Mouse (Mus musculus) hematopoietic multipotent progenitor cell, adult 10-12 weeks (in vitro differentiated cells): ENCODE data around the gene Spink8. TPM values are rescaled to one million over a fixed set of nuclear protein-coding genes. Genes with fewer than 3 reads are reported as not detected.

Source experiments
- polyA plus RNA-seq: library from polyadenylated mRNA; stranded (reverse); fragments of >175 nt; gene quantifications from 2 replicates; pipeline ENCODE4 v1.2.3, GENCODE M21; 2012; ENCODE audit warnings: low replicate concordance

Spink8 gene
- polyA plus RNA-seq: not detected in 2 replicates

DNA sequence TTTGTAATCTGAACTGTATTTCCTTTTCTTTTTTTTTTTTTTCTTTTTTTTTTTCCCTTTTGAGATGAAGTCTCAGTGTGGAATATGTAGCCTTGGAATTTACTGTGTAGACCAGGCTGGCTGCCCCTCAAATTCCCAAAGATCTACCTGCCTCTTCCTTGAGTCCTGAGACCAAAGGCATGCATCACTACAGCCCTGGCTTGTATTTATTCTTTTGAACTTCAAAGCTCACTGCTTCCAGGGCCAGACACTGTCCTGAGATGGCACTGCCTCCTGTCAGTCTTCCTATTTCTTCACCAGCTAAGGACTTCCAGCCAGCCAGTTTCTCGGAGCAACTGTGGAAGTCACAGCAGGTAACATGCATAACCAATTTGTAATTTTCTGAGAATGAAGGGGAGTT lies at the start of gene Spink8:
TSS of gene Spink8 (plus strand) at position 301 of the 400 bp plus-strand sequence.

DNA sequence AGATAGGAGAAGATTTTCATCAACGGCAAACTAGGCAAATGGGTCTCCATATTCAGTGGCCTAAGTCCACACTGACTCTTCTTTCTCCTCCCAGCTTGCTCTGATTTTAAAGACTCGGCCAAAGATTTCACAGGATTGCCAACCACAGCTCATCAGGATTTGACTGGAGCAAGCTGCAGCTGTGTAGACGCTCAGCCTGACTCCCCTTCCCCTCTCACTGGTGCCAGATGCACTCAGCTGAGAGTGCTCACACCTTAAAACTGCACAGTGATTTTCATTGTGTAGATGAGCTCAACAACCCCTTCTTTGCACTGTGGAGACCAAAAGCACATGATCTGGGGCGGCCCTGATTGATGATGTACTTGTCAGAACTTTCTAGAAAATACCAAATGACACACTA lies 21.5 kb upstream of the Spink8 start, which contains the start of gene Fbxw27:
TSS of gene Fbxw27 (minus strand) at position 101 of the 400 bp plus-strand sequence.

DNA sequence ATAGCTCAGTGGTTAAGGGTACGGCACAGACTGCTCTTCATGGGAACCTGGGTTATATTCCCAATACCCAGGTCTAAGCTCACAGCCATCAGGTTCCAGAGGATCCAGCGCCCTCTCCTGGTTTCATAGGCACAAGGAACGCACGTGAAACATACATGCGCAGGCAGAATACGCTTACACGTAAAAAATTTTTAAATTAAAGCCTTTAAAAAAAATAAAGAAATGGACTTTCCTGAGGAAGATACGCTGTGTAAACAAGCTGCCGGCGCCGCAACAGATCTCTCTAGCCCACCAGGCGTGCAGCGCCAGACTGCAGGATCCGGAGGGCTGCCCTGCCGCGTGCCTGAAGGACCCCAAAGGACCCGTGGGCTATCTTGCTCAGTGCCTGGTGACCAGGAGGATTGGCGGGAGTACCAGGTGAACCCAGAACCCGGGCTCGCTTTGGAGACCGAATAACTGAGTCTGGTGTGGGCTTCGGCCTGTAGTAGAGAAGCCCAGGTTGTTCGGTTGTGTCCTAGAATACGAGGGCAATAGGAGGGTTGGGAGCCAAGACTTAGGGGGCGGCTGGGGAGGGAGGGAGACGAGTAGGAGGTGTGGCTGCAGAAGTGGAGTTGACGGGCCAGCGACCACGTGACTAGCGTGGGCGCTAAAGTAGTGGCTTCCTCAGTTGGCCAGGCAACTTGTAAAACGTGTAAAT lies 20.5 kb downstream of the Spink8 start, which contains the start of gene Nme6:
TSS of gene Nme6 (plus strand) at position 359 of the 697 bp plus-strand sequence.

DNA sequence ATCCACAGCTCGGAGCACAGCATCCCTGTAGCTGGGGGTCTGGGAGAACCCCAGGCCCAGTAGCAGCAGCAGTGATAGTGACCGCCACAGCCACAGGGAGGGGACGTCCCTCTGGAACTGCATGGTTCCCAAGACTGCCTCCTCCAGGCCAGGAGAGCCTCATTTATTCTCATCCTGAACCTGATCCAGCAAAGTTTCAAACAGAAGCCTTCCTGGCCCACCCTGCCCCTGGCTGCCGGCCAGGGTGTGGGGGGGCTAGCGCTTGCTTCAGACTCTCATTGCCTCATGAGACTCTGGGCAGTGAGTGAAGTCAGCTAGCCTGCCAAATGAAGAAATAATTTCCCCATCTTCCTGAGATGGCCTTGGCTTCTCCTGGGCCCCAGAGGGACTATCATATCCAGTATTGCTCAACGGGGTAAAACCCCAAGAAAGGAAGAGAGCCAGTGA lies 37.3 kb downstream of the Spink8 start, which contains the start of gene Camp:
TSS of gene Camp (minus strand) at position 306 of the 447 bp plus-strand sequence.

DNA sequence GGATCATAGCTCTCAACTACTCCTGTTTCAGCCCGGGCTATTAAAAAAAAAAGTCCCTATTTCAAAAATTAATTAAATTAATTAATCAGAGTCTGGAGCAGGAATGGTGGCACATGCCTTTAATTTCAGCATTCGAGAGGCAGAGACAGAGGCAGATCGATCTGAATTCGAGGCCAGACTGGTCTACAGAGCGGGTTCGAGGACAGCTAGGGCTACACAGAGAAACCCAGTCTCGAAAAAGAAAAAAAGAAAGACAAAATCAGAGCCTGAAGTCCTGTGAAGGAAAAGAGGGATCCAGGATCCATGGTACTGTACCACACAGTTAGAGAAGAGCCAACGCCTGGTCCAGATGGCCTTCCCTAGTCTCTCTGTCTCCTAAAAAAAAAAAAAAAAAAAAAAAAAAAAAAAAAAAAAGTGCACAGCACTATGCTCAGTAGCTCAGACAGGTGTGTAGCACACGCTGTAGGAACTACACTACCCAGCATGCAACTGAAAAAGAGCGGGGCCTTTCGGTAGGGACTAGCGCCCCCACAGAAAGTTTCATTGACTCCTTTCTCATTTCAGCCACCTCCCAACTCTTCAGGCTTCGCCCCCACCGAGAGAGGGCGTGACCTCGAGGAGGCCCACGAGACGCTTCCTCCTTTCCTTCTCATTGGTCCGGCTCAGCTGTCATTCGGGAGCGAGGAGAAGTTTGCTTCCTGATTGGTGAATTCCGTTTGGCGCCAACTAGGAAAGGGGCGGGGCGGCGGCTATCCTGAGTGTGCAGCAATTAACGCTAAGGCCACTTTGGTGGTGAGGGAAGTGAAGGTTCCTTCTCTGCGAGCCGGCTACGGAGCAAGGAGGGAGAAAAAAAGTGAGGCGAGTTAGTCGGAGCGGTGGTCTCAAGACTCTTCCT lies 63.0 kb downstream of the Spink8 start, which contains the start of gene Cdc25a:
TSS of gene Cdc25a (plus strand) at position 783 of the 895 bp plus-strand sequence.

Other genes starting within 250 kb of the Spink8 start
- gene Fbxw15, start 244.0 kb upstream of the Spink8 start, polyA plus RNA-seq: not detected in 2 replicates
- not detected in 2 replicates for gene Fbxw24, start 186.2 kb upstream of the Spink8 start, polyA plus RNA-seq
- not detected in 2 replicates for gene Fbxw25, start 147.6 kb upstream of the Spink8 start, polyA plus RNA-seq
- not detected in 2 replicates for gene Fbxw18, start 109.6 kb upstream of the Spink8 start, polyA plus RNA-seq
- not detected in 2 replicates for gene Fbxw26, start 66.2 kb upstream of the Spink8 start, polyA plus RNA-seq
- gene Fbxw27, start 21.6 kb upstream of the Spink8 start, polyA plus RNA-seq: not detected in 2 replicates
- 1.7 and 6.1 TPM in 2 replicates for gene Nme6, start 20.5 kb downstream of the Spink8 start, polyA plus RNA-seq
- 16.6 and 70.8 TPM in 2 replicates for gene Camp, start 37.3 kb downstream of the Spink8 start, polyA plus RNA-seq
- gene Cdc25a, start 63.3 kb downstream of the Spink8 start, polyA plus RNA-seq: 15.7 and 37.0 TPM in 2 replicates
- 141 and 232 TPM in 2 replicates for gene Map4, start 119.2 kb downstream of the Spink8 start, polyA plus RNA-seq